Mouse (Mus musculus) lung, postnatal 0 days (tissue): ENCODE results near the gene Josd2.

Experiments used
- CTCF ChIP-seq: IDR thresholded peaks from 2 replicates; pipeline ENCODE4 v1.5.1; 2016; ENCODE audit warnings: antibody characterized with exemption, mild to moderate bottlenecking
- EP300 ChIP-seq: IDR thresholded peaks from 2 replicates; pipeline ENCODE4 v1.6.1; 2016; ENCODE audit warnings: antibody characterized with exemption, mild to moderate bottlenecking, control low read depth

- TF ChIP-seq EP300, result no peak
- TF ChIP-seq CTCF, result no peak
Measured at GRCm38 (mm10) chr7:44441648-44442109, 26.1 kb upstream of the Josd2 start.
